Mouse (Mus musculus): Measurements from ENCODE around the gene Lrrc56. TPM values are rescaled to one million over a fixed set of nuclear protein-coding genes. Genes with fewer than 3 reads are reported as not detected.
"Not testable (repeated sequence)": the region's sequence is repeated elsewhere in the genome, so short reads cannot be mapped to it uniquely, and the experiment has no call there.

Gene Lrrc56
- total RNA-seq, 2 experiments from 2014 or later, result 1.6 to 1.7 TPM

- no peak for DNase-seq (ENCODE audit: low spot score)
Measured at GRCm38 (mm10) chr7:141216894-141217293, 22.9 kb downstream of the Lrrc56 start.

GRCm38 (mm10) chr7:141217343-141218013 is 23.5 kb downstream of the Lrrc56 start:
- no peak for DNase-seq (ENCODE audit: low spot score)

DNA sequence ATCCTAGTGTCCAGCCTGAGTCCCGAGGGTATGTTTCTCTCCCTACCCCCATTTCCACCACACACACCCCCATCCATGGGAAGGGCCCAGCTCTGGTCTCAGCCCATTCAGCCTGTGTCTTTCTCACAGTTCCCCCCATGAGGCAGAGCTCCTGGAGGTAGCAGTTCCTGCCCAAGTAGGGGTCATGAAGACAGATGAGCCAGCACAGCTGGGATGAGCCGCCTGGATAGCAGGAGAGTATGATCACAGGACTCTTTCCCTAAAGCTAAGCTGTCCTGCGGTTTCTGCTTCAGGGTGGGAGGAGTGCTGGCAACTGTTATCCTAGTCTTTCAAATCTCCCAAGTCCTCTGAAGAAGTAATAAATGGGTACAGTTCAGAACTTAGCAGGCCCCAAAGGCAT is 24.2 kb downstream of the Lrrc56 start:
- no peak for DNase-seq (ENCODE audit: low spot score)

DNA sequence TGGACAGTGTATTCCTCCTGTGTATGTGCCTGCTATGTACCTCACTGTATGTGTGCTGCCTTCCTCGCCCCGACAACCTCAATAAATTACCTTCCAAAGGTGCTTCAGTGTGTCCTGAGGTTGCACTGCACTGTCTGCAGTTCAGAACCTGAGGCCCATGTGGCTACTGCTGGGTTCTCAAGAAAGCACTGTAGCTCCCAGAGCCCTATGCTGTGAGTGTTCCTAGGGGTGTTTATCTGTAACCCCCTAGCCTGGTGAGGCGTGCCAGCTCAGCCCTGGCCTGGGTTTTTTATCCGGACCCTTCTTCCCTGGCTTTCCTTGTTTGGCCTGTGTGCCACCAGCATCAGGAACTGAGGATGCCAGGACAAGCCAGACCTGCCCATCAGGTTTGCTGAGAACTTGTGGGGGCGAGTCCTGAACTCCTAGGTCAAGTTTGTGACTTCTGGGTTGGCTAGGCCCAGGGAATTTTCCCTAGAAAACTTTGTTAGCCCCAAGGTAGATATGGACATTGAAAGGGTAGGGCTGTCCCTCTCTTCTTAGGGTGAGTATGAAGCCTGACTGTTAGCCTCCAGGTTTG is 24.7 kb downstream of the Lrrc56 start:
- no peak for DNase-seq (ENCODE audit: low spot score)

GRCm38 (mm10) chr7:141219558-141220099 is 25.7 kb downstream of the Lrrc56 start:
- no peak for DNase-seq (ENCODE audit: low spot score)

- no peak for DNase-seq (ENCODE audit: low spot score)
Measured at GRCm38 (mm10) chr7:141220377-141220776, 26.4 kb downstream of the Lrrc56 start.

GRCm38 (mm10) chr7:141221249-141222125 is 27.5 kb downstream of the Lrrc56 start:
- peak; percentile 95 for DNase-seq (ENCODE audit: low spot score)

DNA sequence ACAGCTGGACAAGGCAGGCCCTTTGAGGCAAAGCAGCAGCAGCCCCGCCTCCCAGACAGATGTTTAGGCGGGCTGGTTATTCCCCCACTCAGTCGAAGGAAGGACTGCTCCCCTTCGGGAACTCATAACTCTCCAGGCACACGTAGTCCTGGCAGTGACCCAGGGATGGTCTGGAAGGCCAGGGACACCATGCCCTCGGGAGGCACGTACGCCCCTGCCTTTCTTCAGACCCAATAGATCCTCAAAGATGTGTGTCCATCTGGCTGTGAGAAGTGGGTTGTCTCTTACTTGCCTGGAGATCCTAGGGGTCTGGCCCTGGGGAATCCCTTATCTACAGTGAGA is 28.1 kb downstream of the Lrrc56 start:
- DNase-seq (ENCODE audit: low spot score), result no peak

- no peak for DNase-seq (ENCODE audit: low spot score)
Measured at GRCm38 (mm10) chr7:141222696-141223215, 28.8 kb downstream of the Lrrc56 start.

DNA sequence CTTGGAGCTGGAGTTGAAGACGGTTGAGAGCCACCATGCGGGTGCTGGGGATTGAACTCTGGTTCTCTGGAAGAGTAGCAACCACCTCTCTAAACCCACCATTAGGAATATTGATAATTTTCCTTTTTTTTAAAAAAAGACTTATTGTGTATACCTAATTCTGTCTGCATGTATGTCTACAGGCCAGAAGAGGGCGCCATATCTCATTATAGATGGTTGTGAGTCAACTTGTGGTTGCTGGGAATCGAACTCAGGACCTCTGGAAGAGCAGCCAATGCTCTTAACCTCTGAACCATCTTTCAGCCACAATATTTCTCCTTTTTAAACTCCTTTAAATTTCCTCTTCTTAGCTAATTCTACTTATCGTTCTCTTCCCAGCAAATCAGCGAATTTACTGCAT is 32.6 kb downstream of the Lrrc56 start:
- DNase-seq (ENCODE audit: low spot score), result no peak

DNA sequence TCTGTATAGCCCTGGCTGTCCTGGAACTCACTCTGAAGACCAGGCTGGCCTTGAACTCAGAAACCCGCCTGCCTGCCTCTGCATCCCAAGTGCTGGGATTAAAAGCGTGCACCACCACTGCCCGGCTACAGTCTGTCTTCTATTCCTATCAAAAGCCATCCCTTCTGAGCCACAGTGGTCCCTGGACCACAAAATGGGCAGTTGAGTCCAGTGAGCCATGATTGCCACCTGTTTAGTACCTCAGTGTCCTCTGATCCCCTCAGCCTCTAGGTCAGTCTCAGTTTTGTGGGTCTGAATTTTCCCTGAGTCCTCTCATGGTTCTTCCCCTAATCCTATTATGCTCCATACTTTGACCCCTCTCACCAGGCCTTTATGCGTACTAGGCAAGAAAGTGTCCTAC is 33.8 kb downstream of the Lrrc56 start:
- no peak for DNase-seq (ENCODE audit: low spot score)

- DNase-seq (ENCODE audit: low spot score), result peak; percentile 93
Measured at GRCm38 (mm10) chr7:141228279-141229067, 34.5 kb downstream of the Lrrc56 start, which contains the start of gene Phrf1. Phrf1 (plus strand) TSS chr7:141228784.

DNA sequence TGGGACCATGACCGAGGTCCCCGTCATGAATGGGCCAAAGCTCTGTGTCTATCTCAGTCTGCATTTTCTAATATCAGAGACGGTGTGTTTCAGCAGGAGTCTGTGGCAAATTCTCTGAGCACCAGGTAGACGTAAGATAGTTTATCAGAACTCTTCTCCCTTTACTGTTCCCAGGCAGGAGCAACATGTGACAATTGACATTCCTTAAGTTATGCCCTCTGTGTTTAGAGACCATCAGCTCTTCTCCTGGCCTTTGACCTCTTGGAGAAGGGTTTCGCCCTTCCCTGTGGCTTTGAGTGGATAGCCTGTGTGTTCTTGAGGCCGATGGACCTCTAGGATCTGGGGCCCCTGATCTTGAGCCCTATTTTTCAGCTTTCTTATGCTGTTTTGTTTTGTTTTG is 35.7 kb downstream of the Lrrc56 start:
- DNase-seq (ENCODE audit: low spot score), result no peak

DNA sequence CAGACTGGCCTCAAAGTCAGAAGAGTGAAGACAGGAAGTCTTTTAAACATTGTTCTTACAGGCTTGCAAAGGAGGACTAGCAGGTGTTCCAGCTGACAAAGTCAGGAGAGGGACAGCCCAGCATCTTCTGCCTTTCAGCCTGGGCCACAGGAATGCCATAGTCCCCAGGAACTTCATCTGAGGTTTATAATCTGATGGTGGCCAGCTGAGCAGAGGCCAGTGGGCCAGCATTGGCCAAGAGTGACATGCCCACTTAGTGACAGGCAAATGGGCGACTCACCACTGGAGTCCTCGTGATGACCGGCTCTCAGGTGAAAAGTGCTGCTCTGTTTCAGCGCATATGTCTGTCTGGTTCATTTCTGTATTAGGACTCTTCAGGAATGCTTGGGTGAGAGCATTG is 36.6 kb downstream of the Lrrc56 start:
- DNase-seq (ENCODE audit: low spot score), result no peak

- DNase-seq (ENCODE audit: low spot score), result no peak
Measured at GRCm38 (mm10) chr7:141231111-141231510, 37.2 kb downstream of the Lrrc56 start.

GRCm38 (mm10) chr7:141231551-141231950 is 37.6 kb downstream of the Lrrc56 start:
- DNase-seq (ENCODE audit: low spot score), result no peak

- DNase-seq (ENCODE audit: low spot score), result not testable (repeated sequence)
Measured at GRCm38 (mm10) chr7:141250486-141250885, 56.5 kb downstream of the Lrrc56 start.

- no peak for DNase-seq (ENCODE audit: low spot score)
Measured at GRCm38 (mm10) chr7:141256159-141256558, 62.2 kb downstream of the Lrrc56 start.

Data from gastrocnemius, adult 18-20 months (tissue).